Mouse (Mus musculus): ENCODE results near the gene Tmem59l.

Gene Tmem59l

GRCm38 (mm10) chr8:70490061-70490879, 3.1 kb upstream of the Tmem59l start:
- DNase-seq (ENCODE audit: low read depth in 1 of 2, low spot score in 2 of 2) = no peak

GRCm38 (mm10) chr8:70489576-70489975, 2.4 kb upstream of the Tmem59l start:
- DNase-seq (ENCODE audit: low read depth in 1 of 2, low spot score in 2 of 2) = no peak

GRCm38 (mm10) chr8:70488931-70489470, 1.8 kb upstream of the Tmem59l start:
- no peak for DNase-seq (ENCODE audit: low read depth in 1 of 2, low spot score in 2 of 2)

GRCm38 (mm10) chr8:70487993-70488796, 1.0 kb upstream of the Tmem59l start:
- DNase-seq (ENCODE audit: low read depth in 1 of 2, low spot score in 2 of 2) = no peak

- DNase-seq (ENCODE audit: low read depth in 1 of 2, low spot score in 2 of 2) = no peak
These were observed 922 bp downstream of the Tmem59l start for GRCm38 (mm10) chr8:70486191-70486681.

GRCm38 (mm10) chr8:70482943-70483342, 4.2 kb downstream of the Tmem59l start:
- DNase-seq (ENCODE audit: low read depth in 1 of 2, low spot score in 2 of 2) = no peak

GRCm38 (mm10) chr8:70481908-70482307, 5.2 kb downstream of the Tmem59l start:
- no peak for DNase-seq (ENCODE audit: low read depth in 1 of 2, low spot score in 2 of 2)

- no peak for DNase-seq (ENCODE audit: low read depth in 1 of 2, low spot score in 2 of 2)
These were observed 9.7 kb downstream of the Tmem59l start for GRCm38 (mm10) chr8:70477269-70477982.

GRCm38 (mm10) chr8:70476333-70477268, 10.6 kb downstream of the Tmem59l start, which contains the start of gene Klhl26:
Klhl26 (minus strand) TSS chr8:70476968.
- peak; percentile 88 to 94 for DNase-seq (ENCODE audit: low read depth in 1 of 2, low spot score in 2 of 2)

GRCm38 (mm10) chr8:70471856-70472255, 15.3 kb downstream of the Tmem59l start:
- DNase-seq (ENCODE audit: low read depth in 1 of 2, low spot score in 2 of 2) = no peak

GRCm38 (mm10) chr8:70469938-70470337, 17.2 kb downstream of the Tmem59l start:
- no peak for DNase-seq (ENCODE audit: low read depth in 1 of 2, low spot score in 2 of 2)

- DNase-seq (ENCODE audit: low read depth in 1 of 2, low spot score in 2 of 2) = no peak
These were observed 17.8 kb downstream of the Tmem59l start for GRCm38 (mm10) chr8:70469295-70469916.

- DNase-seq (ENCODE audit: low read depth in 1 of 2, low spot score in 2 of 2) = no peak
These were observed 18.4 kb downstream of the Tmem59l start for GRCm38 (mm10) chr8:70468733-70469132.

GRCm38 (mm10) chr8:70467907-70468306, 19.3 kb downstream of the Tmem59l start:
- DNase-seq (ENCODE audit: low read depth in 1 of 2, low spot score in 2 of 2) = no peak

- no peak for DNase-seq (ENCODE audit: low read depth in 1 of 2, low spot score in 2 of 2)
These were observed 19.9 kb downstream of the Tmem59l start for GRCm38 (mm10) chr8:70467229-70467725.

- DNase-seq (ENCODE audit: low read depth in 1 of 2, low spot score in 2 of 2) = no peak
These were observed 20.4 kb downstream of the Tmem59l start for GRCm38 (mm10) chr8:70466771-70467170.

- DNase-seq (ENCODE audit: low read depth in 1 of 2, low spot score in 2 of 2) = no peak
These were observed 20.9 kb downstream of the Tmem59l start for GRCm38 (mm10) chr8:70466305-70466704.

- DNase-seq (ENCODE audit: low read depth in 1 of 2, low spot score in 2 of 2) = no peak
These were observed 21.5 kb downstream of the Tmem59l start for GRCm38 (mm10) chr8:70465701-70466100.

- DNase-seq (ENCODE audit: low read depth in 1 of 2, low spot score in 2 of 2) = no peak
These were observed 23.0 kb downstream of the Tmem59l start for GRCm38 (mm10) chr8:70464162-70464561.

All from monocyte, adult 2 months (primary cell).